Mouse (Mus musculus): Measurements from ENCODE around the gene Dnah7c. TPM values are rescaled to one million over a fixed set of nuclear protein-coding genes. Genes with fewer than 3 reads are reported as not detected.
"Not testable (repeated sequence)": the region's sequence is repeated elsewhere in the genome, so short reads cannot be mapped to it uniquely, and the experiment has no call there.

Gene Dnah7c
- polyA plus RNA-seq, 1 experiment from 2014 or later = 0.11 TPM

DNA sequence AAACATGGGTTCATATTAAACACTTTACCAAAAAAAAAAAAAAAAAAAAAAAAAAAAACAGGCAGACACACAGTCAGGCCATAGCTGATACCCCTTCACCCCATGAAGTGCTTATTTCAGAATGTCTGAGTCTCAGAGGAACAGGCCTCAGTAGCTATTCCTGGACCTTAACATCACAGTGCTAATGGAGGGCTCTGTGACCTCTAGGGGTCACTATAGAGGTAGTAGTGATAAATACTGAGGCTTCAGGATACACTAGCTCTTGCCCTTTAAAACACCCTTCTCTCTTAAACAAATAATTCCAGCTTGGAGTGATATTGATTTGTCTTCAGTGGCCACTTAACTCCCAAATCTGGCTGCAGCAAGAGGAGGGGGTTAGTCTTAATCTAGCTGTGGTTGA, 343.9 kb downstream of the Dnah7c start:
- not testable (repeated sequence) for ATAC-seq (replicated peaks; ENCODE audit: insufficient number of reproducible peaks, low FRiP score, low TSS enrichment); H3K4me3 ChIP-seq (ENCODE audit: low read depth, low read length); H3K27ac ChIP-seq (ENCODE audit: low read depth, low read length); H3K4me1 ChIP-seq (ENCODE audit: control insufficient read depth, insufficient read depth, low read length); H3K27me3 ChIP-seq (ENCODE audit: control insufficient read depth, insufficient read depth, low read length); H3K4me2 ChIP-seq; H3K9ac ChIP-seq (ENCODE audit: low read depth, low read length); H3K9me3 ChIP-seq (replicated peaks; ENCODE audit: control insufficient read depth, low read length); H3K36me3 ChIP-seq (ENCODE audit: control insufficient read depth, insufficient read depth, low read length)

DNA sequence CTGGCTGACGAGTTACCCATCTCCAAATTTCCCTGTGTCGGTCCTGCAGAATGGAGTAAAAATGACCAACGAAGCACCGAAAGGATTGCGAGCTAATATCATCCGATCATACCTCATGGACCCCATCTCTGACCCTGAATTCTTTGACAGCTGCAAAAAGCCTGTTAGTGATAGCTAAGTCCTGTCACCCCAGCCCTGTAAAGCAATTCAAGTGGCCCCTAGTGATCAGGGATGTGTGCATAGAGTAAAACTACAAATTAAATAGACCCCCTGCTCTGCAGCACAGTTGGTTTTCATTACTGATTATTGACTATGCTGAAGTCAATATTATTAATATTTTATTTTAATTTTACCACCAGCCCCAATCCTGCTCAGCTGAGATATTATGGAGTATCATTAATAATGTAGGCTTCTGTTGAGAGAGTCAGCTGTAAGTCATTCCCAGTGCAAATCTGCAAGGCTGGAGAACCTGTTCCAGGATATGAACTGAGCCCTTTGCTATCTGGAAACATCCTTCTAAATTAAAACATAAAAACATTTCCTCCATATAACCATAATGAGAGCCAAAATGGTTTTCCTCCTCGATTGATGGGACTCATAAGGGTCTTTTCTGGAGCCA, 344.8 kb downstream of the Dnah7c start:
- H3K9me3 ChIP-seq (replicated peaks; ENCODE audit: control insufficient read depth, low read length); H3K4me1 ChIP-seq (ENCODE audit: control insufficient read depth, insufficient read depth, low read length); ATAC-seq (replicated peaks; ENCODE audit: insufficient number of reproducible peaks, low FRiP score, low TSS enrichment); H3K27ac ChIP-seq (ENCODE audit: low read depth, low read length); H3K4me3 ChIP-seq (ENCODE audit: low read depth, low read length); H3K36me3 ChIP-seq (ENCODE audit: control insufficient read depth, insufficient read depth, low read length); H3K27me3 ChIP-seq (ENCODE audit: control insufficient read depth, insufficient read depth, low read length); H3K9ac ChIP-seq (ENCODE audit: low read depth, low read length); H3K4me2 ChIP-seq: not testable (repeated sequence)
- WGBS (ENCODE audit: insufficient replicate concordance) = 83% methylated on average over 7 of the region's 7 CpGs

DNA sequence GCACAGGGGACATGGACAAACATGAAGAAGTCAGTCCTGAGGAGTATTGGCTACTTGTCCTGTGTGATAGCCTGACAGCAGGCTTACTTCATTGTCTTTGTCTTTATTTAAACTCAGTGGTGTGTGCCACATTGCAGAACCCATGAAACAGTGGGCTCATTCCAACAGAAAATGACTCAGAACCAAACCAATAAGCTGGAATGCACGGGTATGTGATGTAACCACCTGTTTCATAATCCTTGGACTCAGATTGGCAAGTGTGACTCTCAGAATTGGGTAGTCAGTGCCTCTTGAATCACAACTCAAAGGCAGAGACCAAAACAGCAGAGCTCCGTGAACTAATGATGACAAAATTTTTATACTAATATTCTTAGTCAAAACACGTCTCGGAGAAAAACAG, 356.8 kb downstream of the Dnah7c start:
- H3K9me3 ChIP-seq (replicated peaks; ENCODE audit: control insufficient read depth, low read length); H3K36me3 ChIP-seq (ENCODE audit: control insufficient read depth, insufficient read depth, low read length); H3K4me2 ChIP-seq; H3K27me3 ChIP-seq (ENCODE audit: control insufficient read depth, insufficient read depth, low read length); H3K4me1 ChIP-seq (ENCODE audit: control insufficient read depth, insufficient read depth, low read length); H3K4me3 ChIP-seq (ENCODE audit: low read depth, low read length); ATAC-seq (replicated peaks; ENCODE audit: insufficient number of reproducible peaks, low FRiP score, low TSS enrichment); H3K9ac ChIP-seq (ENCODE audit: low read depth, low read length); H3K27ac ChIP-seq (ENCODE audit: low read depth, low read length): not testable (repeated sequence)
- WGBS (ENCODE audit: insufficient replicate concordance) = 76% methylated on average over 4 of the region's 4 CpGs

DNA sequence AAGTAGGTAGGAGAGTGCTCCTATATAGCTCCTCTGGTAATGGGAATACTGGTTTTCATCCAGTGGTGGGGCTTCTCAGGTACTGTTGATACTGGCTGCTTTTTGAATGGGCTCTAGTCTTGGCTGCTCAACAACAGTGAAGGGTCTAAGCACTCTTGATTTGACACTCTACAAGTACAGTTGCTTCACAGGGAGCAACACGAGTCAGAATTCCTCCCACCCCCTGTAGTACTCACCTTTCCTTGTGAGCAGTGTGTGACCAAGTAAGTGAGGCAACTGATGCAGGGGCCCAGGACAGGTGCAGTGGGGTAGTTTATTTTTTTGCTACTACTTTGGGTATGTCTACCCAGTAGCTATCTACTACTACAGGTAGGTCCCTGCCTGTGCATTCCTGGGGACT, 379.7 kb downstream of the Dnah7c start:
- Histone ChIP-seq H3K4me2 (no peak overlapping the region), H3K9ac (ENCODE audit: low read depth, low read length) (no peak overlapping the region), H3K9me3 (replicated peaks; ENCODE audit: control insufficient read depth, low read length) (no peaks in the 10 kb centered on the region), H3K36me3 (ENCODE audit: control insufficient read depth, insufficient read depth, low read length) (no peaks in the 10 kb centered on the region), H3K4me3 (ENCODE audit: low read depth, low read length) (no peak overlapping the region), H3K27ac (ENCODE audit: low read depth, low read length) (no peak overlapping the region), H3K4me1 (ENCODE audit: control insufficient read depth, insufficient read depth, low read length) (no peaks in the 10 kb centered on the region), H3K27me3 (ENCODE audit: control insufficient read depth, insufficient read depth, low read length) (no peaks in the 10 kb centered on the region)
- WGBS (ENCODE audit: insufficient replicate concordance) = 57% methylated on average over 1 of the region's 1 CpGs
- no peak for ATAC-seq (replicated peaks; ENCODE audit: insufficient number of reproducible peaks, low FRiP score, low TSS enrichment)

DNA sequence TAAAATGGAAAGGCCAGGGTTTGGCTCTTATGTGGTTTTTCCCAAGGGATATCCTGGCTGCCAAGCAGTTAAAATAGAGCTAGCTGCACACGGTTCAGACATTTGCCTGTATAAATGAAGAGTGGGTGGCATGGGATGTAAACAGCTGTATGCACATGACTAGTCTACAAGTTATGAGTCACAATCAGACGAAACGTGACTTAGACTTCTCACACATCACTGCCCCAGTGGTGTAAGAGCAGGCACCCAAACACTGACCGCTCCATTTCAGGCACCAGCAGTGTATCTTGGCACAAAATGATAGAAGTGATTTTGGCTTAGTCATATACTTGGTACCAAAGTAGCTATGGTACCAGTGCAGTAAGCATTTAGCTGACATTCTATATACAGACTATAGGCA, 383.2 kb downstream of the Dnah7c start:
- not testable (repeated sequence) for H3K4me1 ChIP-seq (ENCODE audit: control insufficient read depth, insufficient read depth, low read length); ATAC-seq (replicated peaks; ENCODE audit: insufficient number of reproducible peaks, low FRiP score, low TSS enrichment); H3K4me2 ChIP-seq; H3K27ac ChIP-seq (ENCODE audit: low read depth, low read length); H3K9me3 ChIP-seq (replicated peaks; ENCODE audit: control insufficient read depth, low read length); H3K36me3 ChIP-seq (ENCODE audit: control insufficient read depth, insufficient read depth, low read length); H3K9ac ChIP-seq (ENCODE audit: low read depth, low read length); H3K27me3 ChIP-seq (ENCODE audit: control insufficient read depth, insufficient read depth, low read length); H3K4me3 ChIP-seq (ENCODE audit: low read depth, low read length)
- 90% methylated on average over 4 of the region's 4 CpGs for WGBS (ENCODE audit: insufficient replicate concordance)

DNA sequence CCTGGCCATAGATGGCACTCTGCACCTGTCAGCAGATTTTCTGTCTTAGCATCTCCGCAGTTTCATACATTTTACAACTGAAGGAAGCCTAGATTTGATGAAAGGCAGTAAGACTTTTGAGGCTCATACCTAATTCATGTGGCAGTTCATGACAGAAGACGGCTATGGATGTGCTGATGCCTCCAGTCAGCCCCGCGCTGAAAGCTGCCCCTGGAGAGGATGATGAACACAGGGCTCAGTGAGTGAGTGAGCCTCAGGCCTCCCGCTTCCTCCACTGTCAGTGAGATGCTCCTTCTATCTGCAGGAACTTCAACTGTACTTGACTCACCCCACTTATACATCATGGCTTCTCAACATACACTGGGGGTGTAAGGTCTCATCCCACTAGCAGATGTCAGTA, 392.5 kb downstream of the Dnah7c start:
- Histone ChIP-seq H3K9me3 (replicated peaks; ENCODE audit: control insufficient read depth, low read length) (no peaks in the 10 kb centered on the region), H3K9ac (ENCODE audit: low read depth, low read length) (no peak overlapping the region), H3K27me3 (ENCODE audit: control insufficient read depth, insufficient read depth, low read length) (no peaks in the 10 kb centered on the region), H3K4me1 (ENCODE audit: control insufficient read depth, insufficient read depth, low read length) (no peaks in the 10 kb centered on the region), H3K4me3 (ENCODE audit: low read depth, low read length) (no peak overlapping the region), H3K36me3 (ENCODE audit: control insufficient read depth, insufficient read depth, low read length) (peaks cover 7% of the 10 kb centered on the region; the same call in 1 of the 2 replicates), H3K27ac (ENCODE audit: low read depth, low read length) (no peak overlapping the region), H3K4me2 (no peak overlapping the region)
- ATAC-seq (replicated peaks; ENCODE audit: insufficient number of reproducible peaks, low FRiP score, low TSS enrichment) = no peak
- WGBS (ENCODE audit: insufficient replicate concordance) = 91% methylated on average over 5 of the region's 5 CpGs

DNA sequence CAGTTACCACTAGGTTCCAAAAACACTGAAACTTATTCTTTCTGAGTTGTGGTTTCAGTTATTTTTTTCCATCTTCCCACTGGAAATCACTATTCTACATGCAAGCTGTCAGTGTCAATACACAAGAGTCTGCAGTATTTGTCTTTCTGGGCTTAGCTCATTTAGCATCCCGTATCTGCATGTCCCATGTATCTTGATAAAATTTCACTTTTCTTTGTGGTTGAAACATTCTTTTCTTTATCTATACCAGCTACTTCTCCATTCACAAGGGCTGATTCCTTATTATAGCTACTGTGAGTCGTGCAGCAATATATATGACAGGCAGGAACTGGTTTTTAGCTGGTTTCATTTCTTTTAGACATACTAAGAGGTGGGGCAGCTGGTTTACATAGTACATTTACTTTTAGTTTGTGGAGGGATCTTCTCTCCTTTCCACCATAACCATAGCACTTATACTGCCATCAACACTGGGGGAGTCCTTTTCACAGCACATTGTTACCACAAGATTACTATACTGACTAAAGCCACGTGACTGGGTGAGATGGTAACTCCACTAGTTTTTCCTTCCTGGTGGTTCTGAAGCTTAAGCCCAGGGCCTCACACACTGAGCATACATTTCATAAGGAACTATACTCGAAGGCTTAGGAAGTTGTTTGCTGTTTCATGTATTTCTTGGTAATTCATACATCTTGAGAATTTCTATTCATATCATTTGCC, 397.0 kb downstream of the Dnah7c start:
- Histone ChIP-seq H3K36me3 (ENCODE audit: control insufficient read depth, insufficient read depth, low read length) (peaks cover 10% of the 10 kb centered on the region; the same call in 1 of the 2 replicates), H3K4me3 (ENCODE audit: low read depth, low read length) (no peak overlapping the region), H3K4me1 (ENCODE audit: control insufficient read depth, insufficient read depth, low read length) (no peaks in the 10 kb centered on the region), H3K4me2 (no peak overlapping the region), H3K27me3 (ENCODE audit: control insufficient read depth, insufficient read depth, low read length) (no peaks in the 10 kb centered on the region), H3K9me3 (replicated peaks; ENCODE audit: control insufficient read depth, low read length) (no peaks in the 10 kb centered on the region), H3K9ac (ENCODE audit: low read depth, low read length) (no peak overlapping the region), H3K27ac (ENCODE audit: low read depth, low read length) (no peak overlapping the region)
- ATAC-seq (replicated peaks; ENCODE audit: insufficient number of reproducible peaks, low FRiP score, low TSS enrichment) = no peak
- WGBS (ENCODE audit: insufficient replicate concordance) = 78% methylated on average over 4 of the region's 4 CpGs

DNA sequence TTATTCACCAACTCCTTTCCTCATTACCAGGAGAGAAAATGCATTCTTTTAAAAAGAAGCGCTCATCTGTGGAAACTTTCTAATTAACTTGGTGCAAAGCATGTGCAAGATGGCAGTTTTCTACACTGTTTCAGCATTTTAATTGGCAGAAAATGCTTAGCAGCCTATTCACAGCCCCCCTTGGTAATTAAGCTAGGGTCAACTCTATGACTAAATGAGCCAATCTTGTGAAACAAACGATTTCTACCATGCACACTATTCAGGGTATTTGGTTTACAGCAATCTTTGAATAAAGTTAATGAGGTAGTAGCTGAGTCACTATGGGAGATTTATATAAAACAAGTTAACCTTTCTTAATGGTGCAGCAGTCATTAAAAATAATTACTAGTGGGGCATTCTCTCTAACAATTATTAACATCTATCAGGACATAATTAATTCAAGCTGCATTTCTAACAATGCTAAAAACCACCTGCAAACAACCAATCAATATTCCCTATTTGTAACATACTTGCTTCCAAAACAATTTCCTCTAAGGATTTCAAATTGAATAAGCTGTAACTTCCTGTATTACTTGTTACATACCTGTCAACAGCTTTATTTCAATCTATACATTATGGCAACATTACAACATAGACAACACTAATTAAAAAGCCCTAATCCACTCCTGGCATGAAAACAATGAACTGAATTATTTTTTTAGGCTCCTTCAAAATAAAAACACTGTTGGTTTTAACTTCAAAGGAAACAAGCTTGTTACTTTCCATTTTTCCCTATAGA, 404.9 kb downstream of the Dnah7c start:
- Histone ChIP-seq H3K27me3 (ENCODE audit: control insufficient read depth, insufficient read depth, low read length) (no peaks in the 10 kb centered on the region), H3K9me3 (replicated peaks; ENCODE audit: control insufficient read depth, low read length) (no peaks in the 10 kb centered on the region), H3K9ac (ENCODE audit: low read depth, low read length) (no peak overlapping the region), H3K4me2 (no peak overlapping the region), H3K27ac (ENCODE audit: low read depth, low read length) (no peak overlapping the region), H3K36me3 (ENCODE audit: control insufficient read depth, insufficient read depth, low read length) (0 out of 2 replicates have a peak, but pooled peaks cover 11% of the 10 kb centered on the region), H3K4me3 (ENCODE audit: low read depth, low read length) (no peak overlapping the region), H3K4me1 (ENCODE audit: control insufficient read depth, insufficient read depth, low read length) (no peaks in the 10 kb centered on the region)
- no peak for ATAC-seq (replicated peaks; ENCODE audit: insufficient number of reproducible peaks, low FRiP score, low TSS enrichment)
- WGBS (ENCODE audit: insufficient replicate concordance) = 86% methylated on average over 2 of the region's 2 CpGs
